Comparison of ENCODE assay signal across 8 mouse cellular contexts in genomic region chr11:115603476-115604303, GRCm38 (mm10). TPM values are rescaled to one million over a fixed set of nuclear protein-coding genes. Genes with fewer than 3 reads are reported as not detected.
DNase-seq lines count a peak whose midpoint lies in the region; ATAC-seq lines count a peak whose summit lies in the region.

Mrps7 (plus strand) TSS chr11:115603925.
Gga3 (minus strand) TSS chr11:115604051.

- H3K27me3 ChIP-seq in hindbrain, embryonic 11.5 days (ENCODE audit: control insufficient read depth, insufficient read depth, low read length) = no peaks in the 10 kb centered on the region

- peak within 1 kb of the TSS; percentile 96 for H3K9ac ChIP-seq in hindbrain, embryonic 11.5 days (ENCODE audit: low read depth, low read length)

- H3K27ac ChIP-seq in hindbrain, embryonic 11.5 days (ENCODE audit: low read depth, low read length) = peak within 1 kb of the TSS; percentile 81

- H3K36me3 ChIP-seq in hindbrain, embryonic 11.5 days (ENCODE audit: control insufficient read depth, insufficient read depth, low read length) = peaks cover 9% of the 10 kb centered on the region

- peak; percentile 98 for ATAC-seq in hindbrain, embryonic 11.5 days (ENCODE audit: low FRiP score)

- H3K4me1 ChIP-seq in hindbrain, embryonic 11.5 days (replicated peaks; ENCODE audit: control insufficient read depth, insufficient read depth, low read length) = peaks cover 10% of the 10 kb centered on the region

- peak within 1 kb of the TSS; percentile 99 for H3K4me3 ChIP-seq in hindbrain, embryonic 11.5 days (ENCODE audit: low read depth, low read length)

- under 1% methylated on average over 86 of the region's 93 CpGs for WGBS in hindbrain, embryonic 11.5 days

- no peaks in the 10 kb centered on the region for H3K9me3 ChIP-seq in hindbrain, embryonic 11.5 days (ENCODE audit: control insufficient read depth, low read length)

- peak within 1 kb of the TSS; percentile 89 for H3K4me2 ChIP-seq in hindbrain, embryonic 11.5 days (replicated peaks; ENCODE audit: low read depth, low read length)

- peak; percentile 89 for DNase-seq in MN1 (ENCODE audit: low spot score)
- DNase-seq in cerebellum, adult 9-10 months = peak; percentile 87
- DNase-seq in frontal cortex, adult 2 months (ENCODE audit: extremely low spot score in 1 of 2, low spot score in 1 of 2) = peak; percentile 52 to 84
- peak; percentile 94 for DNase-seq in hindbrain, embryonic 11.5 days (ENCODE audit: low spot score)
- peak; percentile 89 to 93 for DNase-seq in layer of hippocampus, postnatal 10 days (ENCODE audit: low spot score in 2 of 2)
- DNase-seq in lung, postnatal 10 days = peak; percentile 95
- peak; percentile 93 for DNase-seq in ovary, postnatal 36 days (ENCODE audit: low spot score)
- DNase-seq in thymus, postnatal 25 days = peak; percentile 94

RNA-seq across cellular contexts. Expression of gene Mrps7, which starts in this region (rescaled TPM):
- 40.7 and 42.9 TPM in 2 replicates for polyA plus RNA-seq in frontal cortex, adult 2 months (2012; rRNA removed)
- polyA plus RNA-seq in hindbrain, embryonic 11.5 days (2014; fragmentation: Nextera tagmentation; extraction: Ambion mirVana) = 93.3 and 105 TPM in 2 replicates
- 10 to 100 TPM; 50.2 to 54.2 TPM for total RNA-seq in layer of hippocampus, postnatal 10 days (2021)

RNA-seq across cellular contexts. Expression of gene Gga3, which starts in this region (rescaled TPM):
- polyA plus RNA-seq in frontal cortex, adult 2 months (2012; rRNA removed) = 61.7 and 65.1 TPM in 2 replicates
- 24.7 and 25.1 TPM in 2 replicates for polyA plus RNA-seq in hindbrain, embryonic 11.5 days (2014; fragmentation: Nextera tagmentation; extraction: Ambion mirVana)
- 10 to 100 TPM; 48.1 to 49.1 TPM for total RNA-seq in layer of hippocampus, postnatal 10 days (2021)

Comparison
In these comparisons a context has a peak if more than half of its experiments do, and no peak if none do; other contexts are left out.
1. Peak in every context shown above with its lines: DNase-seq, ATAC-seq, H3K4me3 ChIP-seq and H3K27ac ChIP-seq.